Mouse (Mus musculus) embryo, embryonic 11 days (tissue): Measurements from ENCODE around the gene Lrfn2.

Source experiments
- DNase-seq: peaks from one replicate; pipeline ENCODE4 v3.0.0-alpha.2; 2015

Lrfn2 gene

DNA sequence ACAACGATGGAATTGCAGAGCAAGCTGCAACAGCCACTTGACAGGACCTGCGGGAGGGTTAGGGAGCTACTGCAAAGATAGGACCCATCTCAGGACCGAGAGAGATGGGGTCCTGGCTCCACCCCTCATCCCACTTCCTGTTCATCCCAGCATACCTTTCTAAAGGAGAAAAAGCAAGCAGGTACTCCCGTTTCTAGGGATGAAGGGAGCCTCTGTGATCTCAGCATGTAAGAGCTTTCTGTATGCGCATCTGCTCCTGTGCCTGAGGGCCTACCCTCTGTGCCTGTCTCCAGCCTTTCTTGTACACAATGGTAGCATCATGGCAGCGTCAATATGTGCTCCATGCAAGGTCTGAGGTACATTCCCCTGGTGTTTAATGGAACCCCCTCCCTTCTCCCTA, 102.9 kb downstream of the Lrfn2 start:
- no peak for DNase-seq

GRCm38 (mm10) chr17:49037163-49037950, 105.2 kb downstream of the Lrfn2 start:
- DNase-seq, result no peak

- peak; percentile 69 for DNase-seq
These were observed 111.8 kb downstream of the Lrfn2 start for GRCm38 (mm10) chr17:49043806-49044640.

GRCm38 (mm10) chr17:49047921-49048320, 115.7 kb downstream of the Lrfn2 start:
- peak; percentile 22 for DNase-seq

DNA sequence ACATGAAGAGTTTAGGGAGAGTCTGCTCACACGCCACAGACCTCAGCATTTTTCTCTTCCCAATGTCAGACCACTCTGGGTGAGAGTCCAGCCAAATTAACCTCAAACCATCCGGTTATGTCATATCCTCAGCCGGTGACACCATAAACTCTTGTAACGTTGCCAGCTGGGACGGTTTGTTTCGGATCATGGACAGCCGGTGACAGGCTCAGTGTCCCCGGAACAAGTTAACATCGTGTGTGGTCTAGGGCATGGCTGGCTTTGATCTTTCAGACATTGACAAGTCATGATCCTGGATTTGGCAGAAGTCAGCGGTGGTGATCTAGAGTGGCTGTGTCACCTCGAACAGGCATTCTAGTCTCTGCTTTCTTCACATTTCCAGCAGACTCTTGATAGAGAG, 119.1 kb downstream of the Lrfn2 start:
- no peak for DNase-seq

GRCm38 (mm10) chr17:49061141-49061540, 129.0 kb downstream of the Lrfn2 start:
- no peak for DNase-seq

DNA sequence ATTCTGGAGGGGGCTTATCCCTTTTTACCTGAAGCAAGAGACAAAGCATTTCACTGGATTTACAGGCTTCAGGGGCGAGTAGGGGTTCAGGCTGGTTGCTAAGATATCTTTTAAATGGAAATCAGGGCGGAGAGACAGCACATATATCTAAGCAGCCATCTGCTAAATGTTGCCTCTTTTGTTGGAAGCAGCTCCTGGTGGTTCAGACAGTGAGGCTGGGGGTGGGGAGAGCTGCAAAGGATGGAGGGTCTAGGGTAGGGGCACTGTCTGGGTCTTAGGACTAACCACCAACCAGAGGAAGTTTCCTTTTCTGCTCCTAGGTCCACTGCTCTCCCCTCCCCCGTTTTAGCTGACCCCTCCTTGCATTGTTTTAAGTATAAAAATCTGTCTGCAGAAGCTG, 131.6 kb downstream of the Lrfn2 start:
- peak; percentile 17 for DNase-seq

GRCm38 (mm10) chr17:49064526-49064925, 132.3 kb downstream of the Lrfn2 start:
- no peak for DNase-seq

- no peak for DNase-seq
These were observed 132.9 kb downstream of the Lrfn2 start for GRCm38 (mm10) chr17:49065050-49065449.

DNA sequence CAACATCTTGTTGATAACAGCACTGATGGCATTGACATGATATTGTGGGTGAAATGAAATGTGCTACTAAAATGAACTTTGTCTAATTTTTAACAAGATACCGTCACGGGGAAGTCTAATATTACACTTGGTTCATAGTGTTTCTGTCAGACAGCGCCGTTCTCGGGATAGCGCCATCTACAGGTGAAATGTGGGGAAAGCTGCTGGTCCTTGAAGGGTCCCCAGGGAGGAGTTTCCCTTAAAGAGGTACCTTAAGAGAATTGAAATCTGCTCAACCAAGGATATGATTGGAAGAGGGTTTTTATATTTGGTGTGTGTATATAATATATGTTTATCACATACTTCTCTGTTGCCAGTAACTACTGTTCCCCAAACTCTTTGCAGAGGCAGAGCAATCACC, 134.6 kb downstream of the Lrfn2 start:
- peak; percentile 10 for DNase-seq

DNA sequence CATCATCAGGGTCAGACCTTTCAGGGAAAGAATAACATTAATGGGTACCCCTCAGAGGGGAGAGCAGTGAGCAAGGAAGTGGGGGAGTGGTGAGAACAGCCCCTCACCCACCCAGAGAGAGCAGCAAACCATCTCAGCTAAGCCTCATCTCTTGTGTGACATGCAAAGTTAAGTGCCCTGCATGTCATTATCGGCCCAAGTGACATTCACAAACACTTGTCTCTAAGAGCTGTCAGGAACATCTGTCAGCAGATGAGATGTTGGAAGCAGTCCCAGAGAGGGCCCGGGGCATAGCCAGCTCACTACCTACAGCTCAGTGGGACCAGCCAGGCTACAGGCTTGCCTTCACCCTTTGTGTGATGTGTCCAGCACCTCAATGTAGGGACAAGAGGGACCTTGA, 146.0 kb downstream of the Lrfn2 start:
- no peak for DNase-seq

GRCm38 (mm10) chr17:49079647-49080046, 147.5 kb downstream of the Lrfn2 start:
- DNase-seq, result no peak

GRCm38 (mm10) chr17:49083594-49084380, 151.6 kb downstream of the Lrfn2 start:
- no peak for DNase-seq

GRCm38 (mm10) chr17:49085111-49085510, 152.9 kb downstream of the Lrfn2 start:
- no peak for DNase-seq

DNA sequence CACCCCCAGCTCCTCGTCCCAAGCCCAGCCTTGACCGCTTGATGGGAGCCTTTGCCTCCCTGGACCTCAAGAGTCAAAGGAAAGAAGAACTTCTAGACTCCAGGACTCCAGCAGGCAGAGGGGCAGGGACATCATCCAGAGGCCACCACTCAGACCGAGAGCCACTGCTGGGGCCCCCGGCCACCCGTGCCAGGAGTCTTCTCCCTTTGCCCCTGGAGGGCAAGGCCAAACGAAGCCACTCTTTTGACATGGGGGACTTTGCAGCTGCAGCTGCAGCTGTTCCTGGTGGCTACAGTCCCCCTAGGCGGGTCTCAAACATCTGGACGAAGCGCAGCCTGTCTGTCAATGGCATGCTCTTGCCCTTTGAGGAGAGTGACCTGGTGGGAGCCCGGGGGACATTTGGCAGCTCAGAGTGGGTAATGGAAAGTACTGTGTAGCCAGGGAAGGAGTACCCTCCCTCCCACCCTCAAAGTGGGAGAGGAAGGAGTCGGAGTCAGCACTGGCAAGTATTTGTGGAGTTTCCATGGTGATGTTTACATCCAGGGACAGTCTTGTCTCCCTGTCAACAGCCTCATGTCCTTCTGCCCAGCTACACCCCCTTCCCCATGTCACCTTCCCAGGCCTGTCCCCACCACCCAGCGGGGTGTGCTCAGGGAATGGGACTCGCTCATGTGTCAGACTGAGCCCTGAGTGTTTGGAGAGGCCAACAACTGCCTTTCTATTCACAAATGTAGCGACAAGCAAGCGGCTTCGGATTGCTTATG, 164.8 kb downstream of the Lrfn2 start:
- DNase-seq, result no peak

GRCm38 (mm10) chr17:49111399-49111798, 179.2 kb downstream of the Lrfn2 start:
- DNase-seq, result no peak

- no peak for DNase-seq
These were observed 179.7 kb downstream of the Lrfn2 start for GRCm38 (mm10) chr17:49111911-49112310.

DNA sequence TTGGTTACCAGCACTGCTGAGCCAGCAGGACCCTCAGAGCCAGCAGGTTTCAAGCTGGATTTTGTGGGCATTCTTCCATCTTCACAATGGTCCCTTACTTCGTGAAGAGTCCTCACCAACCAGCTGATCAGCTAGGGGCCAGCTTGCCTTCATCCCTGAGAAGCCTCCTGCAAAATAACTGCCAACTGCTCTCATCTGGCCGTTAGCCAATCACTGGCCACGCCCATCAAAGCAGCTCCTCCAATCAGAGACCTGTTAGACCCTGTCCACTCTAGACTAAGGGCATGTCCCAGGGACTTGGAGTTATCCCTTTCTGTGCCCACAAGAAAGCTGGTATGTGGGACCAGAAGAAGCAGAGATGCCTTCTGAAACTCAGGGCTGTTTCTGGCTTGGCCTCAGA, 181.2 kb downstream of the Lrfn2 start:
- DNase-seq, result no peak

- DNase-seq, result no peak
These were observed 192.0 kb downstream of the Lrfn2 start for GRCm38 (mm10) chr17:49124166-49124565.

- no peak for DNase-seq
These were observed 192.5 kb downstream of the Lrfn2 start for GRCm38 (mm10) chr17:49124642-49125041.
